Mouse (Mus musculus) kidney, adult 18-20 months (tissue): ENCODE results near the gene Wbp2.
"Not testable (repeated sequence)": the region's sequence is repeated elsewhere in the genome, so short reads cannot be mapped to it uniquely, and the experiment has no call there.

Experiments used
- DNase-seq: peaks from one replicate; pipeline ENCODE4 v3.0.0; 2021

The Wbp2 gene

GRCm38 (mm10) chr11:116086258-116087193 lies at the start of gene Wbp2:
TSS of gene Wbp2 (minus strand) at chr11:116086995.
- peak; percentile 97 for DNase-seq

- DNase-seq, result no peak
These were observed 47.4 kb upstream of the Wbp2 start for GRCm38 (mm10) chr11:116134171-116134570.

GRCm38 (mm10) chr11:116133497-116133896 lies 46.7 kb upstream of the Wbp2 start:
- DNase-seq, result no peak

GRCm38 (mm10) chr11:116132366-116133333 lies 45.9 kb upstream of the Wbp2 start:
- peak; percentile 29 for DNase-seq

GRCm38 (mm10) chr11:116131349-116132170 lies 44.8 kb upstream of the Wbp2 start:
- no peak for DNase-seq

GRCm38 (mm10) chr11:116130488-116131205 lies 43.9 kb upstream of the Wbp2 start, which contains the start of gene Trim65:
TSS of gene Trim65 (minus strand) at chr11:116131128.
- DNase-seq, result peak; percentile 90

- DNase-seq, result no peak
These were observed 43.2 kb upstream of the Wbp2 start for GRCm38 (mm10) chr11:116129993-116130487.

- DNase-seq, result no peak
These were observed 42.4 kb upstream of the Wbp2 start for GRCm38 (mm10) chr11:116129091-116129790.

- DNase-seq, result no peak
These were observed 41.2 kb upstream of the Wbp2 start for GRCm38 (mm10) chr11:116127986-116128385.

GRCm38 (mm10) chr11:116127156-116127980 lies 40.6 kb upstream of the Wbp2 start, which contains the start of gene Trim47:
TSS of gene Trim47 (minus strand) at chr11:116127210.
- DNase-seq, result peak; percentile 82

- DNase-seq, result no peak
These were observed 39.5 kb upstream of the Wbp2 start for GRCm38 (mm10) chr11:116126261-116126660.

GRCm38 (mm10) chr11:116121731-116122245 lies 35.0 kb upstream of the Wbp2 start:
- not testable (repeated sequence) for DNase-seq

- DNase-seq, result no peak
These were observed 31.0 kb upstream of the Wbp2 start for GRCm38 (mm10) chr11:116117819-116118218.

GRCm38 (mm10) chr11:116117241-116117640 lies 30.4 kb upstream of the Wbp2 start:
- DNase-seq, result no peak

GRCm38 (mm10) chr11:116111611-116112203 lies 24.9 kb upstream of the Wbp2 start:
- no peak for DNase-seq

GRCm38 (mm10) chr11:116111067-116111466 lies 24.3 kb upstream of the Wbp2 start:
- DNase-seq, result no peak

GRCm38 (mm10) chr11:116110540-116110939 lies 23.7 kb upstream of the Wbp2 start:
- no peak for DNase-seq

- DNase-seq, result peak; percentile 88
These were observed 23.3 kb upstream of the Wbp2 start for GRCm38 (mm10) chr11:116110131-116110530.
